Mouse (Mus musculus) testis, adult 2 months (tissue): ENCODE data around the gene 2200002D01Rik.

ENCODE experiments used
- CTCF ChIP-seq: fragments of 200-500 bp; IDR thresholded peaks from 2 replicates; pipeline ENCODE4 v1.5.1; 2012; ENCODE audit warnings: low read depth, mild to moderate bottlenecking, inconsistent platforms, low read length, moderate library complexity; ENCODE audit not compliant: control insufficient read depth, insufficient read depth, insufficient replicate concordance
- POLR2A ChIP-seq: fragments of 200-500 bp; IDR thresholded peaks from 2 replicates; pipeline ENCODE4 v1.6.1; 2012; ENCODE audit warnings: low read depth, mild to moderate bottlenecking, inconsistent platforms, low read length, moderate library complexity; ENCODE audit not compliant: control insufficient read depth

DNA sequence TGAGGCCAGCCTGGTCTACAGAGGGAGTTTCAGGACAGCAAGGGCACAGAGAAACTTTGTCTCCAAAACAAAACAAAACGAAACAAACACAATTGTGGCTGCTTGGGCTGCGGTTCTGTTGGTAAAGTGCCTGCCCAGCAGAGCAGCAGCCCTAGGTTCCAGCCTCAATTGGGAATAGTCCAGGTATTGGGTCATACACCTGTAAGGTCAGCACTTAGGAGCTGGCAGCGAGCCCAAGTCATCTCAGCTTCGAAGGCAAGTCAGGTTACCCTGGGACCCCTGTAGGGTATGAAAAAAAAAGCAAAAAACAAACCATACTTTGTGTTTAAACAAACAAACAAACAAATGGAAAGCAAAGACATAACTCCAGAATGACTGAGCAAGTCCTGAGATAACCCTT, 7.6 kb upstream of the 2200002D01Rik start:
- TF ChIP-seq POLR2A (no peak), CTCF (no peak)
